Mouse (Mus musculus) neutrophil, adult 5-6 weeks (primary cell): ENCODE results near the gene Vwde. TPM values are rescaled to one million over a fixed set of nuclear protein-coding genes. Genes with fewer than 3 reads are reported as not detected.

ENCODE experiments used
- ATAC-seq: fragments of 151-379, 151-347 bp; 2 replicates; pipeline ENCODE4 v1.8.0; 2017; ENCODE audit warnings: mild to moderate bottlenecking, moderate TSS enrichment; ENCODE audit not compliant: insufficient number of reproducible peaks, poor library complexity, low FRiP score, severe bottlenecking; ENCODE audit errors: extremely low read depth
- total RNA-seq: library from RNA; stranded (forward); fragments of 200-1000 nt; gene quantifications from 2 replicates; pipeline ENCODE4 v1.2.3, GENCODE M21; 2017

The Vwde gene
- total RNA-seq: 0.12 TPM in 1 of 2 replicates, not detected in the other

- ATAC-seq: no peak
Measured at GRCm38 (mm10) chr6:13224596-13225227, at the start of gene Vwde. Gene Vwde (minus strand): TSS chr6:13224965.

- ATAC-seq: no peak
Measured at GRCm38 (mm10) chr6:13255341-13255740, 30.6 kb upstream of the Vwde start.

- no peak for ATAC-seq
Measured at GRCm38 (mm10) chr6:13248317-13248969, 23.7 kb upstream of the Vwde start.

GRCm38 (mm10) chr6:13206157-13206556, 18.6 kb downstream of the Vwde start:
- no peak for ATAC-seq

GRCm38 (mm10) chr6:13197486-13197885, 27.3 kb downstream of the Vwde start:
- no peak for ATAC-seq

GRCm38 (mm10) chr6:13186836-13187235, 37.9 kb downstream of the Vwde start:
- no peak for ATAC-seq

GRCm38 (mm10) chr6:13180061-13180460, 44.7 kb downstream of the Vwde start:
- no peak for ATAC-seq

GRCm38 (mm10) chr6:13169459-13170150, 55.2 kb downstream of the Vwde start:
- ATAC-seq: no peak

- no peak for ATAC-seq
Measured at GRCm38 (mm10) chr6:13166240-13166937, 58.4 kb downstream of the Vwde start.

- no peak for ATAC-seq
Measured at GRCm38 (mm10) chr6:13159437-13159836, 65.3 kb downstream of the Vwde start.

GRCm38 (mm10) chr6:13153888-13154697, 70.7 kb downstream of the Vwde start:
- ATAC-seq: no peak

- ATAC-seq: no peak
Measured at GRCm38 (mm10) chr6:13152062-13152640, 72.6 kb downstream of the Vwde start.

- ATAC-seq: no peak
Measured at GRCm38 (mm10) chr6:13137255-13137654, 87.5 kb downstream of the Vwde start.

GRCm38 (mm10) chr6:13108662-13109061, 116.1 kb downstream of the Vwde start:
- ATAC-seq: no peak

Other genes starting within 250 kb of the Vwde start
- gene Tmem106b, start 155.2 kb downstream of the Vwde start, total RNA-seq: 56.0 and 88.3 TPM in 2 replicates